Mouse (Mus musculus) C2C12 (cell line): ENCODE results near the gene Slc29a4. TPM values are rescaled to one million over a fixed set of nuclear protein-coding genes. Genes with fewer than 3 reads are reported as not detected.

Experiments used
- H3K27me3 ChIP-seq: one replicate; pipeline ENCODE4 v1.6.1; 2011; ENCODE audit not compliant: control insufficient read depth, insufficient read depth, insufficient read length
- H3K36me3 ChIP-seq: one replicate; pipeline ENCODE4 v1.6.1; 2011; ENCODE audit not compliant: control insufficient read depth, insufficient read depth
- H3K4me3 ChIP-seq: one replicate; pipeline ENCODE4 v1.5.1; 2011; ENCODE audit warnings: mild to moderate bottlenecking, control low read depth; ENCODE audit not compliant: poor library complexity, insufficient read depth, severe bottlenecking
- H3K79me2 ChIP-seq: one replicate; pipeline ENCODE4 v1.6.1; 2011; ENCODE audit not compliant: control insufficient read depth, insufficient read depth
- H3K79me3 ChIP-seq: one replicate; pipeline ENCODE4 v1.6.1; 2011; ENCODE audit warnings: low read depth, control low read depth
- H3ac ChIP-seq: one replicate; pipeline ENCODE3; 2011; ENCODE audit warnings: low read depth; ENCODE audit not compliant: control insufficient read depth, insufficient read length
- CEBPB ChIP-seq: IDR thresholded peaks from one replicate; pipeline ENCODE4 v1.6.1; 2011; ENCODE audit warnings: low read depth, mild to moderate bottlenecking, control low read depth, moderate library complexity
- CTCF ChIP-seq: IDR thresholded peaks from one replicate; pipeline ENCODE4 v1.5.1; 2011; ENCODE audit not compliant: control insufficient read depth, insufficient read depth, insufficient read length
- FOSL1 ChIP-seq: IDR thresholded peaks from one replicate; pipeline ENCODE4 v1.8.0; 2011; ENCODE audit warnings: mild to moderate bottlenecking, low read length; ENCODE audit not compliant: poor library complexity, insufficient read depth, severe bottlenecking
- MAX ChIP-seq: IDR thresholded peaks from one replicate; pipeline ENCODE4 v1.6.1; 2011; ENCODE audit warnings: mild to moderate bottlenecking, control low read depth
- MYOD1 ChIP-seq: IDR thresholded peaks from one replicate; pipeline ENCODE4 v1.6.1; 2011; ENCODE audit warnings: low read depth; ENCODE audit not compliant: control insufficient read depth, insufficient read length
- MYOG ChIP-seq: IDR thresholded peaks from one replicate; pipeline ENCODE4 v1.6.1; 2011; ENCODE audit not compliant: control insufficient read depth, insufficient read length; ENCODE audit errors: extremely low read depth
- USF1 ChIP-seq: IDR thresholded peaks from one replicate; pipeline ENCODE4 v1.6.1; 2011; ENCODE audit warnings: low read depth, mild to moderate bottlenecking, control low read depth, moderate library complexity
- polyA plus RNA-seq: library from polyadenylated mRNA; unstranded; fragments of >200 nt; fragmentation: generic; extraction: Trizol; gene quantifications from one replicate; pipeline ENCODE4 v1.2.1, GENCODE M21; 2012; ENCODE audit warnings: missing spikeins

Slc29a4 gene
- polyA plus RNA-seq, 1 experiment = 0.05 TPM

- no peak for TF ChIP-seq MAX
- TF ChIP-seq CEBPB = no peak
- no peak for TF ChIP-seq USF1
- TF ChIP-seq FOSL1 = no peak
- no peak for TF ChIP-seq MYOD1
- no peak for TF ChIP-seq CTCF
- TF ChIP-seq MYOG = no peak
- H3K36me3 ChIP-seq = peaks cover 86% of the 10 kb centered on the region
- no peak overlapping the region for H3ac ChIP-seq
- peaks cover 33% of the 10 kb centered on the region for H3K79me3 ChIP-seq
- no peaks in the 10 kb centered on the region for H3K27me3 ChIP-seq
- peaks cover 76% of the 10 kb centered on the region for H3K79me2 ChIP-seq
- no peak overlapping the region for H3K4me3 ChIP-seq
These were observed 79.7 kb downstream of the Slc29a4 start for GRCm38 (mm10) chr5:142771964-142772363.

Other genes starting within 250 kb of the Slc29a4 start
- gene Ap5z1, start 228.6 kb upstream of the Slc29a4 start, polyA plus RNA-seq = 6.6 TPM
- 0.07 TPM for gene Papolb, start 162.4 kb upstream of the Slc29a4 start, polyA plus RNA-seq
- 2.5 TPM for gene Radil, start 141.4 kb upstream of the Slc29a4 start, polyA plus RNA-seq
- not detected for gene Mmd2, start 83.7 kb upstream of the Slc29a4 start, polyA plus RNA-seq
- 36.0 TPM for gene Wipi2, start 64.8 kb upstream of the Slc29a4 start, polyA plus RNA-seq
- gene Tnrc18, start 125.2 kb downstream of the Slc29a4 start, polyA plus RNA-seq = 44.3 TPM
- gene Fbxl18, start 202.9 kb downstream of the Slc29a4 start, polyA plus RNA-seq = 9.5 TPM
- 6,665 TPM for gene Actb, start 214.2 kb downstream of the Slc29a4 start, polyA plus RNA-seq